Mouse (Mus musculus) kidney, adult 2 months (tissue): ENCODE measurements at regions not wholly inside any gene's neighbourhood (a gene's known extent, or its start where the extent isn't known, plus 50 kb on each side); places are given as distances from the start of the nearest gene placed in this dataset.

ENCODE experiments used
- DNase-seq: peaks from one replicate; pipeline ENCODE4 v3.0.0; 2021
- H3K27ac ChIP-seq: fragments of 200-500 bp; 2 replicates; pipeline ENCODE4 v1.5.1; 2012; ENCODE audit warnings: low read depth, low read length, control low read depth, inconsistent platforms; ENCODE audit not compliant: insufficient read depth
- H3K27me3 ChIP-seq: fragments of 200-500 bp; replicated peaks from 2 replicates; pipeline ENCODE4 v1.6.1; 2012; ENCODE audit warnings: mild to moderate bottlenecking, moderate library complexity, low read length, inconsistent platforms; ENCODE audit not compliant: control insufficient read depth, insufficient read depth
- H3K36me3 ChIP-seq: fragments of 200-500 bp; 2 replicates; pipeline ENCODE4 v1.6.1; 2012; ENCODE audit warnings: mild to moderate bottlenecking, moderate library complexity, low read length, inconsistent platforms; ENCODE audit not compliant: control insufficient read depth, insufficient read depth
- H3K4me1 ChIP-seq: fragments of 200-500 bp; 2 replicates; pipeline ENCODE4 v1.6.1; 2011; ENCODE audit warnings: low read length; ENCODE audit not compliant: control insufficient read depth, insufficient read depth
- H3K4me3 ChIP-seq: fragments of 200-500 bp; 2 replicates; pipeline ENCODE4 v1.5.1; 2011; ENCODE audit warnings: mild to moderate bottlenecking, low read depth, low read length, control low read depth; ENCODE audit not compliant: insufficient read depth
- CTCF ChIP-seq: fragments of 200-500 bp; conservative IDR thresholded peaks from 2 replicates; pipeline ENCODE4 v1.5.1; 2011; ENCODE audit warnings: low read depth, mild to moderate bottlenecking, control low read depth, low read length, moderate library complexity, mixed read lengths; ENCODE audit not compliant: insufficient read depth, insufficient read length
- POLR2A ChIP-seq: fragments of 200-500 bp; IDR thresholded peaks from one replicate; pipeline ENCODE4 v1.6.1; 2011; ENCODE audit warnings: low read depth, low read length, control low read depth
- WGBS: fragments of 180-500 bp; shearing (Covaris S2); methylation state at CpG from one replicate; pipeline ENCODE4 v1.1.7; 2018; 5-methylcytosine and 5-hydroxymethylcytosine counted together

- H3K27me3 ChIP-seq, result no peaks in the 10 kb centered on the region
- no peaks in the 10 kb centered on the region for H3K36me3 ChIP-seq
- DNase-seq, result no peak
- H3K4me1 ChIP-seq, result no peaks in the 10 kb centered on the region
- no peak overlapping the region for H3K4me3 ChIP-seq
- TF ChIP-seq POLR2A, result no peak
- no peak for TF ChIP-seq CTCF
- WGBS, result 64% methylated on average over 4 of the region's 4 CpGs
- no peak overlapping the region for H3K27ac ChIP-seq
Observed at GRCm38 (mm10) chr5:46160774-46161173, 303.4 kb upstream of the Lcorl start.

- Histone ChIP-seq H3K4me3 (no peak overlapping the region), H3K27me3 (no peaks in the 10 kb centered on the region), H3K4me1 (no peaks in the 10 kb centered on the region), H3K27ac (no peak overlapping the region), H3K36me3 (no peaks in the 10 kb centered on the region)
- DNase-seq, result no peak
- WGBS, result 71% methylated on average over 3 of the region's 3 CpGs
- no peak for TF ChIP-seq CTCF
- TF ChIP-seq POLR2A, result no peak
Observed at GRCm38 (mm10) chr5:46151973-46152372, 294.6 kb upstream of the Lcorl start.

- TF ChIP-seq CTCF (no peak), POLR2A (no peak)
- no peak overlapping the region for H3K4me3 ChIP-seq
- H3K27me3 ChIP-seq, result no peaks in the 10 kb centered on the region
- H3K27ac ChIP-seq, result no peak overlapping the region
- H3K4me1 ChIP-seq, result no peaks in the 10 kb centered on the region
- DNase-seq, result no peak
- WGBS, result 52% methylated on average over 6 of the region's 6 CpGs
- H3K36me3 ChIP-seq, result no peaks in the 10 kb centered on the region
Observed at GRCm38 (mm10) chr5:46150825-46151224, 293.4 kb upstream of the Lcorl start.

GRCm38 (mm10) chr5:46149851-46150615, 292.6 kb upstream of the Lcorl start:
- H3K4me3 ChIP-seq, result no peak overlapping the region
- 48% methylated on average over 6 of the region's 6 CpGs for WGBS
- no peak overlapping the region for H3K27ac ChIP-seq
- H3K4me1 ChIP-seq, result no peaks in the 10 kb centered on the region
- no peak for DNase-seq
- H3K27me3 ChIP-seq, result no peaks in the 10 kb centered on the region
- TF ChIP-seq POLR2A, result no peak
- TF ChIP-seq CTCF, result no peak
- H3K36me3 ChIP-seq, result no peaks in the 10 kb centered on the region

- no peak for DNase-seq
- H3K4me1 ChIP-seq, result no peaks in the 10 kb centered on the region
- H3K4me3 ChIP-seq, result no peak overlapping the region
- H3K36me3 ChIP-seq, result no peaks in the 10 kb centered on the region
- H3K27me3 ChIP-seq, result no peaks in the 10 kb centered on the region
- TF ChIP-seq POLR2A (no peak), CTCF (no peak)
- WGBS, result 64% methylated on average over 2 of the region's 2 CpGs
- no peak overlapping the region for H3K27ac ChIP-seq
Observed at GRCm38 (mm10) chr5:46139024-46139423, 281.6 kb upstream of the Lcorl start.

GRCm38 (mm10) chr5:46137695-46138094, 280.3 kb upstream of the Lcorl start:
- no peak for DNase-seq
- H3K4me1 ChIP-seq, result no peaks in the 10 kb centered on the region
- no peak overlapping the region for H3K4me3 ChIP-seq
- no peaks in the 10 kb centered on the region for H3K36me3 ChIP-seq
- no peak for TF ChIP-seq POLR2A
- no peak for TF ChIP-seq CTCF
- WGBS, result 68% methylated on average over 3 of the region's 3 CpGs
- no peak overlapping the region for H3K27ac ChIP-seq
- H3K27me3 ChIP-seq, result no peaks in the 10 kb centered on the region

GRCm38 (mm10) chr5:46108020-46108419, 250.6 kb upstream of the Lcorl start:
- TF ChIP-seq POLR2A (no peak), CTCF (no peak)
- no peaks in the 10 kb centered on the region for H3K27me3 ChIP-seq
- no peak overlapping the region for H3K4me3 ChIP-seq
- no peaks in the 10 kb centered on the region for H3K36me3 ChIP-seq
- no peaks in the 10 kb centered on the region for H3K4me1 ChIP-seq
- DNase-seq, result no peak
- 73% methylated on average over 4 of the region's 4 CpGs for WGBS
- H3K27ac ChIP-seq, result no peak overlapping the region

- WGBS, result 70% methylated on average over 4 of the region's 4 CpGs
- Histone ChIP-seq H3K4me3 (no peak overlapping the region), H3K27ac (no peak overlapping the region), H3K27me3 (no peaks in the 10 kb centered on the region), H3K4me1 (no peaks in the 10 kb centered on the region), H3K36me3 (no peaks in the 10 kb centered on the region)
- TF ChIP-seq POLR2A (no peak), CTCF (no peak)
- no peak for DNase-seq
Observed at GRCm38 (mm10) chr5:46103350-46103749, 245.9 kb upstream of the Lcorl start.
